Mouse (Mus musculus): ENCODE data around the gene Psg25.

- TF ChIP-seq CTCF (IDR thresholded peaks at IDR 0.05; ENCODE audit: control insufficient read depth, insufficient read depth, insufficient read length) (no peak), CEBPB (IDR thresholded peaks at IDR 0.05; ENCODE audit: low read depth) (no peak)
Measured at GRCm38 (mm10) chr7:18559850-18560249, 27.8 kb upstream of the Psg25 start.

Measured in C2C12 (cell line).